Mouse (Mus musculus): ENCODE measurements around the gene Abhd15. TPM values are rescaled to one million over a fixed set of nuclear protein-coding genes. Genes with fewer than 3 reads are reported as not detected.

Gene Abhd15
- polyA plus RNA-seq, 1 experiment from 2014 or later: 2.2 TPM

GRCm38 (mm10) chr11:77494344-77494676 lies 20.6 kb upstream of the Abhd15 start:
- WGBS: 23% methylated on average over 4 of the region's 4 CpGs
- Histone ChIP-seq H3K27me3 (no peaks in the 10 kb centered on the region), H3K4me3 (peak overlapping the region; percentile 91), H3K9me3 (replicated peaks) (no peaks in the 10 kb centered on the region), H3K36me3 (peaks cover 2% of the 10 kb centered on the region; the same call in 1 of the 2 replicates), H3K4me2 (peak overlapping the region; percentile 93), H3K4me1 (replicated peaks) (peaks cover 78% of the 10 kb centered on the region), H3K9ac (peak overlapping the region; percentile 93), H3K27ac (peak overlapping the region; percentile 88)
- ATAC-seq (replicated peaks; ENCODE audit: insufficient number of reproducible peaks, insufficient read depth, low FRiP score, low read depth): no peak

DNA sequence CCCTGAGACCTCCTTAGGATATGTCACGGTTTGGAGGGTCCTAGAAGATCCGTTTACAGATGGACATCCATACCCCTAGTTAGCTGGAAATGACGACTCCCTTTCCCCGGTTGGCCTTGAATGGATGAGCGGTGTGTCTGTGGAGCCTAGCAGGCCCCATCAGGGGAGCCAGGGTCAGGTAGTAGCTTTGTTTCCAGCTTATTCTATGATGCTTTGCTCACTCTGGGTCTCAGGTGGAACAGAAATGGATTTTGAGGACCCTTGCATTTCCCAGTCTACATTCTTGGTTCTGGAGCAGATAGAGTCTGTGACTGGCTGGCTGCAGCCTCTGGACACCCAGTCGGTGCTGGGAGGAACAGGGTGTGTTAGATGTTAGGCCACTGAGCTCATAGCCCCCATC lies 20.1 kb upstream of the Abhd15 start:
- peak overlapping the region; percentile 93 for H3K4me2 ChIP-seq
- ATAC-seq (replicated peaks; ENCODE audit: insufficient number of reproducible peaks, insufficient read depth, low FRiP score, low read depth): no peak
- peak overlapping the region; percentile 91 for H3K4me3 ChIP-seq
- no peaks in the 10 kb centered on the region for H3K27me3 ChIP-seq
- H3K36me3 ChIP-seq: peaks cover 6% of the 10 kb centered on the region; the same call in 1 of the 2 replicates
- H3K27ac ChIP-seq: no peak overlapping the region
- no peaks in the 10 kb centered on the region for H3K9me3 ChIP-seq (replicated peaks)
- peaks cover 78% of the 10 kb centered on the region for H3K4me1 ChIP-seq (replicated peaks)
- 0 out of 2 replicates have a peak overlapping the region, but pooled peaks have one; percentile 93 for H3K9ac ChIP-seq
- 65% methylated on average over 6 of the region's 6 CpGs for WGBS

GRCm38 (mm10) chr11:77495507-77495906 lies 19.4 kb upstream of the Abhd15 start:
- no peak overlapping the region for H3K4me3 ChIP-seq
- peaks cover 14% of the 10 kb centered on the region; the same call in 1 of the 2 replicates for H3K36me3 ChIP-seq

DNA sequence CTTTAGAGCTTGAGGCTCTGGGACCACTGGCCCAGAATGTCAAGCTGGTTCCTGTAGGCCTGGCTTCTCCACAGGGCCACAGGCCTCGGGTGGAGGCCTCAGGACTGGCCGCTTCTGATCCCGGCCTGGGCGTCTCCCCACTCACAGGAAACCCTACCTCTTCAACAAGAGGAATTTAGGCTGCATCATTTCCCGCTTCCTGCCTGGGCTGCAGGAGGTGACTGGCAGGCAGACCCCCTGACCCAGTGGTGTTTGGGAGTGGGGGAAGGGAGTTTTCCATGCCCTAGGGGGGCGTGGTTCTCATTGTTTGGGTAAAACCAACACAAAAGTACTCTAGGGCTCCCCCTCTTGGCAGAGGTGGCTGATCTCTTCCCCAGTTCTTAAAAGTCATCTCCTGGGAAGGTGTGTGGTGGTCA lies 17.6 kb upstream of the Abhd15 start:
- ATAC-seq (replicated peaks; ENCODE audit: insufficient number of reproducible peaks, insufficient read depth, low FRiP score, low read depth): peak; percentile 15; the same call in 1 of the 2 replicates
- Histone ChIP-seq H3K4me2 (peak overlapping the region; percentile 9; the same call in 1 of the 2 replicates), H3K9me3 (replicated peaks) (no peaks in the 10 kb centered on the region), H3K36me3 (peaks cover 21% of the 10 kb centered on the region; the same call in 1 of the 2 replicates), H3K4me3 (0 out of 2 replicates have a peak overlapping the region, but pooled peaks have one; percentile 0), H3K27ac (peak overlapping the region; percentile 89), H3K9ac (0 out of 2 replicates have a peak overlapping the region, but pooled peaks have one; percentile 41), H3K4me1 (replicated peaks) (peaks cover 65% of the 10 kb centered on the region), H3K27me3 (no peaks in the 10 kb centered on the region)
- WGBS: 34% methylated on average over 6 of the region's 6 CpGs

More at GRCm38 (mm10) chr11:77495507-77495906, 19.4 kb upstream of the Abhd15 start:
- Histone ChIP-seq H3K9ac (no peak overlapping the region), H3K27me3 (no peaks in the 10 kb centered on the region), H3K4me1 (replicated peaks) (peaks cover 72% of the 10 kb centered on the region), H3K9me3 (replicated peaks) (no peaks in the 10 kb centered on the region), H3K4me2 (no peak overlapping the region), H3K27ac (peak overlapping the region; percentile 60; the same call in 1 of the 2 replicates)
- no peak for ATAC-seq (replicated peaks; ENCODE audit: insufficient number of reproducible peaks, insufficient read depth, low FRiP score, low read depth)

DNA sequence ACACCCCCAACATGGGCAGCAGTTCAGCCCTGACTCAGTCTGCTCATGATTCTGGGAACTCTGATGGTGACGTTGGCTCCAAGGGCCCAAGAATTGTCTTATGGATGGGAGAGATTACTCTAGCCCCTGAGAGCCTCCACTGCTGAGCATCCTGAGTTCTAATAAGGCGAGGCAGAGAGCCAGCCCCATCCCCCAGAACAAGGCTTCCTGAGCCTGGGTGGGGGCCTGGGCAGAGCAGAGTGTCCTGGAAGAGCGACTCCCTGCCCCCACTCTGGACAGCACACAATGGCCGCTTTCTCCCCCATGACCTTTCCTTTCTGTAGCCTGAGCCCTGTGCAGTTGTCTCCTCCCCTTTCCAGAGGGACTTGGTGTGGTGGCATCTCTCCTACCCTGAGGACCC lies 17.1 kb upstream of the Abhd15 start:
- Histone ChIP-seq H3K27me3 (no peaks in the 10 kb centered on the region), H3K9me3 (replicated peaks) (no peaks in the 10 kb centered on the region), H3K36me3 (peaks cover 23% of the 10 kb centered on the region; the same call in 1 of the 2 replicates), H3K4me2 (peak overlapping the region; percentile 9; the same call in 1 of the 2 replicates), H3K4me1 (replicated peaks) (peaks cover 60% of the 10 kb centered on the region), H3K4me3 (no peak overlapping the region), H3K27ac (peak overlapping the region; percentile 89), H3K9ac (peak overlapping the region; percentile 28; the same call in 1 of the 2 replicates)
- WGBS: 35% methylated on average over 4 of the region's 4 CpGs
- peak; percentile 37 for ATAC-seq (replicated peaks; ENCODE audit: insufficient number of reproducible peaks, insufficient read depth, low FRiP score, low read depth)

DNA sequence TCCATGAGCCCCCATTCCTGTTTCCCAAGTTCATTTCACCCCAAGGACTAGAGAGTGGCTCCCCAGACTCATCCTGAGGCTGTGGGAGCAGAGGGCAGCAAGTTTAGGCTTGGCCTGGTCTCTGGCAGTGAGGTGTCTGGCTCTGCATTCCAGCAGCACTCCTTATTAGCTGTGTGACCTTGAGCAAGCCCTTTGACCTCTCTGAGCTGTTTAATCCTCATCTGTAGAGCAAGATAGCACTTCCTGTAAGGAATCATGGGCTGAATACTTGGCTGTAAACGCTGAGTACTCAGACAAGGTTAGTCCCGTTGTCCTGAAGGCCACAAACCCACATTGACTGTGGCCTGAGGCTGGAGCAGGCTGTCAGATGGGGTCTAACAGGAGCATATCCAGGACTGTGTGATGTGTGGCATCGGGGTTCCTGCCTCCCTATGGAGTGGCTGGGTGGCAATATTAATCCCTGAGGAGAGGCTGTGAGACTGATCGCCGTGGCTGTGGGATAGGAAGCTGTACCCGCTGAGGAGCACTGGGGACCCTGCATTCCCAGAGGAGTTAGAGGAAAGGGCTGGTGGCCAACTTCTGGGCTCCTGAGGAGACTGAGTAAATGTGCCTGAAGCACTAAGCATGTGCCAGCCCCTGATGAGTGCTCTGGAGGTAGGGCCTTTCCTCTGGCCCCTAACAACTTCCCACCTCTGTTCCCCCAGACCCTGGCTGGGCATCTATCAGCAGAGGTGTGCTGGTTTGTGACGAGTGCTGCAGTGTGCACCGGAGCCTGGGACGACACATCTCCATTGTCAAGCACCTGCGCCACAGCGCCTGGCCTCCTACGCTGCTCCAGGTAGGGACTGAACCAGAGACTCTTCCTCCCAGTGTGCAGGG lies 16.4 kb upstream of the Abhd15 start:
- H3K9me3 ChIP-seq (replicated peaks): no peaks in the 10 kb centered on the region
- no peak overlapping the region for H3K4me3 ChIP-seq
- ATAC-seq (replicated peaks; ENCODE audit: insufficient number of reproducible peaks, insufficient read depth, low FRiP score, low read depth): no peak
- peak overlapping the region; percentile 89 for H3K27ac ChIP-seq
- H3K9ac ChIP-seq: peak overlapping the region; percentile 28; the same call in 1 of the 2 replicates
- WGBS: 68% methylated on average over 12 of the region's 12 CpGs
- peak overlapping the region; percentile 9; the same call in 1 of the 2 replicates for H3K4me2 ChIP-seq
- peaks cover 27% of the 10 kb centered on the region; the same call in 1 of the 2 replicates for H3K36me3 ChIP-seq
- H3K4me1 ChIP-seq (replicated peaks): peaks cover 67% of the 10 kb centered on the region
- no peaks in the 10 kb centered on the region for H3K27me3 ChIP-seq

DNA sequence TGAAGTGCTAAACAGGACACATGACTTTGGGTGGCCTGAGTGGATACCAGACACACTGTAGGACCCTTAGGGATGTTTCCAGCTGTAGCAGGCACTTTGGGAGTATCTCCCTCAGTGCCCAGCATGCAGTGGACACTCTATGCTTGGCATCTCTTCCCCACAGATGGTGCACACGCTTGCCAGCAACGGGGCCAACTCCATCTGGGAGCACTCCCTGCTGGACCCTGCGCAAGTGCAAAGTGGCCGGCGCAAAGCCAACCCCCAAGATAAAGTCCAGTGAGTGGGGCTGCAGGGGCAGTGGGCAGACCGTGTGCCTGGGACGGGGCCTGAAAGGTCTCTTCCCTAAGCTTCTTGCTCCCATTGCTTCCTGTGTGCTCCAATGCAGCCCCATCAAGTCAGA lies 15.6 kb upstream of the Abhd15 start:
- no peak overlapping the region for H3K4me3 ChIP-seq
- no peaks in the 10 kb centered on the region for H3K27me3 ChIP-seq
- no peaks in the 10 kb centered on the region for H3K9me3 ChIP-seq (replicated peaks)
- peaks cover 64% of the 10 kb centered on the region for H3K4me1 ChIP-seq (replicated peaks)
- no peak overlapping the region for H3K4me2 ChIP-seq
- WGBS: 78% methylated on average over 7 of the region's 7 CpGs
- ATAC-seq (replicated peaks; ENCODE audit: insufficient number of reproducible peaks, insufficient read depth, low FRiP score, low read depth): no peak
- H3K36me3 ChIP-seq: peaks cover 32% of the 10 kb centered on the region
- no peak overlapping the region for H3K9ac ChIP-seq
- no peak overlapping the region for H3K27ac ChIP-seq

GRCm38 (mm10) chr11:77500361-77501325 lies 14.3 kb upstream of the Abhd15 start:
- peaks cover 44% of the 10 kb centered on the region for H3K36me3 ChIP-seq
- no peak overlapping the region for H3K4me3 ChIP-seq
- 87% methylated on average over 17 of the region's 17 CpGs for WGBS
- H3K4me2 ChIP-seq: no peak overlapping the region
- no peak overlapping the region for H3K9ac ChIP-seq
- no peaks in the 10 kb centered on the region for H3K27me3 ChIP-seq
- H3K9me3 ChIP-seq (replicated peaks): no peaks in the 10 kb centered on the region
- H3K27ac ChIP-seq: 0 out of 2 replicates have a peak overlapping the region, but pooled peaks have one; percentile 5
- no peak for ATAC-seq (replicated peaks; ENCODE audit: insufficient number of reproducible peaks, insufficient read depth, low FRiP score, low read depth)
- peaks cover 52% of the 10 kb centered on the region for H3K4me1 ChIP-seq (replicated peaks)

DNA sequence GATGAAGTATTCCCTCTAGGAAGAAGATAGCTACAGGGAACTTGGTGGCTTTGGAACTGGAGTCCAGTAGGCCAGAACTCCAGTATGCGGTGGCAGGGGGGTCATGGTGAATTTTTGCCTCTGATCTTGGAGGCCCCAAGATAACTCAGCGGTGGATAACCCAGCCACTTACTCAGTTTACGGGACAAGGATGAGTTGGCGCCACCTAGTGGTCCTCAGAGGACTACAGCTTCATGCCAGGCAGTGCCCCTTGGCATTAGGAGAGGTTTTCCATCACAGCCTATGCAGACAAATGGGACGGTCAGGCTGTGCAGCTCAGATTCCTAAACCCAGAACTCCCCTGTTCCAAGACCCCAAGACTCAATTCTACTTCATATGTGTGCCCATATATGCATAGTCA lies 13.5 kb upstream of the Abhd15 start:
- H3K27me3 ChIP-seq: no peaks in the 10 kb centered on the region
- no peak overlapping the region for H3K4me2 ChIP-seq
- no peak overlapping the region for H3K9ac ChIP-seq
- H3K4me3 ChIP-seq: no peak overlapping the region
- peaks cover 44% of the 10 kb centered on the region for H3K4me1 ChIP-seq (replicated peaks)
- no peak for ATAC-seq (replicated peaks; ENCODE audit: insufficient number of reproducible peaks, insufficient read depth, low FRiP score, low read depth)
- 19% methylated on average over 5 of the region's 5 CpGs for WGBS
- H3K36me3 ChIP-seq: peaks cover 51% of the 10 kb centered on the region
- H3K9me3 ChIP-seq (replicated peaks): no peaks in the 10 kb centered on the region
- H3K27ac ChIP-seq: 0 out of 2 replicates have a peak overlapping the region, but pooled peaks have one; percentile 5

DNA sequence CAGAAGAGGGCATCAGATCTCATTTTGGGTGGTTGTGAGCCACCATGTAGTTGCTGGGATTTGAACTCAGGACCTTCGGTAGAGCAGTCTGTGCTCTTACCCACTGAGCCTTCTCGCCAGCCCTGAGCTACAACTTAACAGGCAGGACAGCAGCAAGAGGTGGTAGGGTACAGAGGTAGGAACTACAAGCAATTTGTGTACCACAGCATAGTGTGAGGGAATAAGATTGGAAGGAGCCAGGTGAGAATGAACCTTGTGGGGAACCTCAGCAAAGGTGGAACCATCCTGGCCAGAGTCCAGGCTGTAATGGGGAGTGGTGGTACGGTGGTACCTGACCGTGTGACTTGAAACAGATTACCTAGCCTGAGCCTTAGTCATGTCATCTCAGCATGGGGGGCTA lies 12.9 kb upstream of the Abhd15 start:
- Histone ChIP-seq H3K9ac (no peak overlapping the region), H3K4me3 (no peak overlapping the region), H3K27me3 (no peaks in the 10 kb centered on the region), H3K4me1 (replicated peaks) (peaks cover 41% of the 10 kb centered on the region), H3K27ac (no peak overlapping the region), H3K9me3 (replicated peaks) (no peaks in the 10 kb centered on the region), H3K36me3 (peaks cover 57% of the 10 kb centered on the region), H3K4me2 (no peak overlapping the region)
- ATAC-seq (replicated peaks; ENCODE audit: insufficient number of reproducible peaks, insufficient read depth, low FRiP score, low read depth): no peak
- 92% methylated on average over 4 of the region's 4 CpGs for WGBS

DNA sequence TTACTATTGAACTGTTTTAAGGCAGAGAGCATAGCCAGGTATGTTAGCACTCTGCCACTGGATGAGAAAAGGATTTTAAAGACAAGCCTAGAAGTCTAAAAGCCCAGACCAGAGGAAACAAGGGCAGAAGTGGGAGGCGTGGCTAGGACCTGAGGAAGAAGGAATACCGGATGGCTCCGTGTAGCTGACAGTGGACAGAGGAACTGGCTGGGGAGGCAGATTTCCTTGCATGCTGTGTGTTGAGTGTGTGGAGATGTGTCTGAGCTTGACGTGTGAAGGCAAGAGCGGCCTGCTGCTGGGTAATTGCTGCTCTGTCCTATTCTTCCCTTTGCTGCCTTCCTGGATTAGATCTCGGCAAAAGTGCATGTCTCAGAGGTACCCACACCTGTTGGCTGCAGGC lies 12.4 kb upstream of the Abhd15 start:
- H3K9me3 ChIP-seq (replicated peaks): no peaks in the 10 kb centered on the region
- H3K9ac ChIP-seq: no peak overlapping the region
- no peak for ATAC-seq (replicated peaks; ENCODE audit: insufficient number of reproducible peaks, insufficient read depth, low FRiP score, low read depth)
- no peak overlapping the region for H3K4me2 ChIP-seq
- H3K27ac ChIP-seq: peak overlapping the region; percentile 13; the same call in 1 of the 2 replicates
- 73% methylated on average over 6 of the region's 6 CpGs for WGBS
- H3K36me3 ChIP-seq: peaks cover 61% of the 10 kb centered on the region
- no peak overlapping the region for H3K4me3 ChIP-seq
- H3K27me3 ChIP-seq: no peaks in the 10 kb centered on the region
- peaks cover 36% of the 10 kb centered on the region for H3K4me1 ChIP-seq (replicated peaks)
